Mouse (Mus musculus): ENCODE data around the gene 1700029J07Rik. TPM values are rescaled to one million over a fixed set of nuclear protein-coding genes. Genes with fewer than 3 reads are reported as not detected.

Gene 1700029J07Rik
- 0.32 to 2.5 TPM (median 2.1 TPM) in 3 replicates for total RNA-seq (2017)

- ATAC-seq (replicated peaks; ENCODE audit: insufficient number of reproducible peaks, low FRiP score, low TSS enrichment, poor library complexity, severe bottlenecking) = peak; percentile 96
Measured at GRCm38 (mm10) chr8:45975126-45975836, at the start of gene 1700029J07Rik, which contains the start of gene Ufsp2. Gene 1700029J07Rik (minus strand): TSS chr8:45975252. Gene Ufsp2 (plus strand): TSS chr8:45975528.

GRCm38 (mm10) chr8:46024392-46024791 is 49.3 kb upstream of the 1700029J07Rik start:
- ATAC-seq (replicated peaks; ENCODE audit: insufficient number of reproducible peaks, low FRiP score, low TSS enrichment, poor library complexity, severe bottlenecking) = no peak

- ATAC-seq (replicated peaks; ENCODE audit: insufficient number of reproducible peaks, low FRiP score, low TSS enrichment, poor library complexity, severe bottlenecking) = no peak
Measured at GRCm38 (mm10) chr8:46022758-46023157, 47.7 kb upstream of the 1700029J07Rik start.

DNA sequence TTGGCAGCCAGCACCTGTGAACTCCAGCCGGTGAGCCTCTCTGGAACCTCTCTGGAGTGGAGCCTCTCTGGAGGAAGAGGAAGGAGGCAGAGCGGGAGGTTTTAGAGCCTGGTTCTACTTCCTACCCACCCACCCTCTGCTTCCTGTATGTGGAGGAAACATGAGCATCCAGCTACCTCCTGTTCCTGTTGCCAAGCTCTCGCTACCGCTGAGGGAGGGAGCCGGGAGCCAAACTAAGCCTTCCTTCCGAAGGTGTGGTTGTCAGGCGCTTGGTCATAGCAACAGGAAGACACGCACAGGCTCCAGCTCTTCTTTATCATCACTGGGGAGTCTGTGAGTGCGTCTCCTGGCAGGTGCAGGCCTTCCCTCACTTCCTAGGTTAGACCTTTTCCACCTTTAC is 47.2 kb upstream of the 1700029J07Rik start:
- ATAC-seq (replicated peaks; ENCODE audit: insufficient number of reproducible peaks, low FRiP score, low TSS enrichment, poor library complexity, severe bottlenecking) = no peak

DNA sequence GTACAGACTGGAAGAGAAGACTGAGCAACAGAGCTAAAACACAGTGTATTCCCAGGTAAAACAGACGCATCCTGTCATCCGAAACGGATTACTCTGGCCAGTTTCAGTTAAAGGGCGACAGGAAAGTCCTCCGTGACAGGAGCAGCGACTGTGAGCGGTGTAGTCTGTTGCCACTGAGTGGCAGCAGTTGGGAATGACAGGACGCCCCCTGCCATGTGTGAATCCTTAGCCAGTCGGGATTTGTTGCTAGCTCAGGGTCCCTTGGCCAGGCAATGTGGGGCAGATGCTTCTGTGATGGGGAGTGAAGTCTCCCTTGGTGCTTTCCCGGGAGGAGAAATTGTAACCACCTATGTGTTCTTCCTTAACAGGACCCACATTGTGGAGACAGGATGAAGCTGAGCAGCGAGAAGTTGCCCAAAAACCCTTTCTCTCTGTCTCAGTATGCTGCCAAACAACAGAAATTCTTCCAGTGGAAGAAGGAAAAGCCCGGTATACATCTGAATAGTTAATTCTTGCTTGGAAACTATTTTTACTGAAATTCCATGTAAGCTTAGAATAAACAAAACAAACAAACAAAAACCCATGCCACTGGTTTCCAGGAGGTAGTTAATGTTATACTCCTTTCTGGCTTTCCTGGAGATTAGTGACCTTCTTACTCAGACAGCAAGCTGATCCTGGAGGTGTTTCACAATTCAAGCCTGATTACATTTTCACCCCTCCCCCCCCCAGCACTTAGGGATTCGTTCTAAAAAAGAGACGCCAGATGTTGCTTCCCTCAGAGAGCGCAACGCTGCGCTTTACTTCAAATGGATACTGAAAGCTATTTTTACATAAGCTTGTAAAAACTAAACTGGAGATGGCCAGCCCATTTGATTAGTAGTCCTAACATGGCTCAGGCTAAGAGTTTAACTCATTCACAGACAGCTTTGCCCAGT is 36.0 kb upstream of the 1700029J07Rik start:
- ATAC-seq (replicated peaks; ENCODE audit: insufficient number of reproducible peaks, low FRiP score, low TSS enrichment, poor library complexity, severe bottlenecking) = no peak

- no peak for ATAC-seq (replicated peaks; ENCODE audit: insufficient number of reproducible peaks, low FRiP score, low TSS enrichment, poor library complexity, severe bottlenecking)
Measured at GRCm38 (mm10) chr8:46010306-46010705, 35.3 kb upstream of the 1700029J07Rik start.

DNA sequence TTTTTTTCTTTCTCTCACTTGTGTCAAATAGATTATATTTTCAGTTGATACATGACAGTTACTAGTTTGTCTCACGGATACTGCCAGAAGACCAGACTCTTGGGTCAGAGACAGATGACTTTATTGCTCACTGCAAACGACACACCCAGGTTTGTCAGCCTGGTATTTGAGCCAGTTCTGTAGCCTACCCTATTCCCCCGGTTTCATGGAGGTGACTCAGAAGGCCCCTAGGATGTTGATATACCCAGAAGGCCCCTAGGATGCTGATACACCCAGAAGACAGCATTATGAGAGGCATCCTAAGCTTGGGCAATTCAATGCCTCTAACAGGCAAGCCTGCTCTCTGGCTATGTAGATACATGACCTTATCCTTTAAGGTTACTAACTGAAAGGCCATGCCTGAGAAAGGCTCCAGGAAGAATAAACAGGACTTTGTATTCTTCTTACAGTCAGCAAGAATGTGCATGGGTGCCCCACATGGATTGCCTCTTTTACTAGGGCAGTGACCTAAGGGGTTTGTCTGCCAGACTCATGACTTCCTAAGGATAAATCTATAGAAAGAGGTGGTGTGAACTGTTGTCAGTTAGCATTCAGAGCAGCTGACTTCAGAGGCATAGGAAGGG is 32.1 kb upstream of the 1700029J07Rik start:
- ATAC-seq (replicated peaks; ENCODE audit: insufficient number of reproducible peaks, low FRiP score, low TSS enrichment, poor library complexity, severe bottlenecking) = no peak

DNA sequence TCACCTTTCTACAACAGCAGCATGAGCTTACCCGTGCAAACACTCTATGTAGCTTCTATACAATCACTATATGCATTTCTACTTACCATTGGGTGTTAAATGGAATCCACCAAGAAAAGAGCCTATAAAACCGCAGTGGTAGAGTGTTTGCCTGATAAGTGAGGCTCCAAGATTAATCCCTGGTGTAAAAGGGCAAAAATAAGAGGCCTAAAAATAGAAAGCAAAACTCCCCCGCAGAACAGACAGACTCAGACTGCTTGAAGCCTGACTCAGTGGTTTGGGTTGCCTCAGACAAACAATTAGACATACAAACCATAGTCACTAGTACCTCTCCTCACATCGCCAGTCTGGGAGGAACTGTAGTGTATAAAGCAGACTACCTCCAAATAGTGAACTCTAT is 30.5 kb upstream of the 1700029J07Rik start, which contains the start of gene Ankrd37:
Ankrd37 (minus strand) TSS at position 112 of the 400 bp plus-strand sequence.
- ATAC-seq (replicated peaks; ENCODE audit: insufficient number of reproducible peaks, low FRiP score, low TSS enrichment, poor library complexity, severe bottlenecking) = no peak

GRCm38 (mm10) chr8:45999784-46000705 is 25.0 kb upstream of the 1700029J07Rik start:
- ATAC-seq (replicated peaks; ENCODE audit: insufficient number of reproducible peaks, low FRiP score, low TSS enrichment, poor library complexity, severe bottlenecking) = peak; percentile 97

DNA sequence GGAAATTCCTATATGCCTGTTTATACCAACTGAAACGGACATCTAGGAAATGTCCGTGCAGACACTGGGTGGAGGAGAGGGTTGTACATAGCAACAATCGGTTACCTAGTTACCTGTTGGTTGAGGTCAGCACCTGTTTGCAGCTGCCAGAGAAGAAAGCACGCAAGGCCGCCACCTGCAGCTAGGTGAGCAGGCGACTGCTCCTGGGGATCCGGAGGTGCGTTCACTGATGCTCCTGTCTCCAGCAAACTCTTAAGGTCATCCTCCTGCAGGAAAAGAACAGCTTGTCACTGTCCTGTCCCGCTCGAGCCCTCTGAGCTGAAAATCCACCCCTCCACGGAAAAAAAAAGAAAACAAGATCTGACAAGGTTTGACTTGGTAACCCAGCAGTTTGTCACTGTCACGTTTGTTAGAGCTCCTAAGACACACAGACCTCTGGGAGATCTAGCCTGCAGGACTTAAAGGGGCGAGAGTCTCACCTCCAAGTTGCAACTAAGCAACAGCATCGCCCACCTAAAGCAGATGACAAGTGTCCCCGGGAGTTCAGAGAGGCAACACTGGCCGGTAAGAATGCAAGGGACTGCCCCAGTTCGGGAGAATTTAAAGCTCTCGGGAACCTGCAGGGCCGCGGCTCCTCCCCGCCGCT is 24.2 kb upstream of the 1700029J07Rik start, which contains the start of gene Lrp2bp:
Lrp2bp (plus strand) TSS at position 166 of the 646 bp plus-strand sequence.
- ATAC-seq (replicated peaks; ENCODE audit: insufficient number of reproducible peaks, low FRiP score, low TSS enrichment, poor library complexity, severe bottlenecking) = no peak

DNA sequence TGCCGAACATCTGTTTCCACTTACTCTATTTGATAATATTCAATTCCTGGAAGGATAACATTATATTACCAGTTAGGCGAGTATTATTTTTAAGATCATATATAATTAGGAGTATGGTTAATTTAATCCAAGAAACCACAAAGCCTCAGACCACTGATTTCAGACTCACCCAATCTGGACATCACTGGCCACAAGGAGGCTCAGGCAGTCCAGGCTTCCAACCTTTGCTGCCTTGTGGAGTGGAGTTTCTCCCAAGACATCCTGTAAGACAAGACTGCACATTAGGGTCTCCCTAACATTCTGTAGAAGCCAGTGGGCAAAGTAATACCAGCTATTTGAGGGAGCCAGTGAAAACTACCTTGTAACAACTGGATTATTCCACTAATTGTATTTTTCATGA is 23.2 kb upstream of the 1700029J07Rik start:
- ATAC-seq (replicated peaks; ENCODE audit: insufficient number of reproducible peaks, low FRiP score, low TSS enrichment, poor library complexity, severe bottlenecking) = no peak

DNA sequence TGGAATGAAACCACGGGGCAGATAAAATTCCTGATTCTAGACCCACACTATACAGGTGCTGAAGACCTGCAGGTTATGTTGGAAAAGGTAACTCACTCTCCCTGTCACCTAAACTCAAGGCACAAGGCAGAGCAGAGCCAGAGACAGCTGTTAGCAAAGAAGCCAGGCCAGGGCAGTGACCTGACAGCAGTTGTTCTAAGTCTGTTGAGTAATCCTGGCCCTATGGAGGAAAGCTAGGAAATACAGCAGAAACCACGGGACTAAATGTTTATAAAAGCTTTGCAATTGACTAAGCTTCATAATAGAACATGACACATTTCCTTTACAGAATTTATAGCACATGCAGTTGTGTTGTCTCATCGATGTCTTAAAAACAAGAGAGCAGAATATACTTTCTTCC is 20.5 kb upstream of the 1700029J07Rik start:
- ATAC-seq (replicated peaks; ENCODE audit: insufficient number of reproducible peaks, low FRiP score, low TSS enrichment, poor library complexity, severe bottlenecking) = no peak

DNA sequence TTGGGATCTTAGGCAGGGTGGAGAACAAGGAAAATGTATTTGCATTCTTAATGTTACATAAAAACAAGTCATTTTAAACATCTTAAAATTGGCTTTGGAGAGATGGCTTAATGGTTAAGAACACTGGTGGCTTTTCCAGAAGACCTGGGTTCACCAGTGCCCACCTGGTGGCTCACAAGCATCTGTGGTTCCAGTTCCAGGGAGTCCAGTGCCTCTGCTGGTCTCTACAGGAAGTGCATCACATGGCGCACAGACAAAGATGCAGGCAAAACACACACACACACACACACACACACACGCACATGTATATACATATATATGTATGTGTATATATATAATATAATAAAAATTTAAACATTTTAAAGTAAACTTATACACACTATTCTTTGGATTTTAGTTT is 19.1 kb upstream of the 1700029J07Rik start:
- peak; percentile 59; the same call in 1 of the 2 replicates for ATAC-seq (replicated peaks; ENCODE audit: insufficient number of reproducible peaks, low FRiP score, low TSS enrichment, poor library complexity, severe bottlenecking)

GRCm38 (mm10) chr8:45990631-45991310 is 15.7 kb upstream of the 1700029J07Rik start:
- ATAC-seq (replicated peaks; ENCODE audit: insufficient number of reproducible peaks, low FRiP score, low TSS enrichment, poor library complexity, severe bottlenecking) = no peak

DNA sequence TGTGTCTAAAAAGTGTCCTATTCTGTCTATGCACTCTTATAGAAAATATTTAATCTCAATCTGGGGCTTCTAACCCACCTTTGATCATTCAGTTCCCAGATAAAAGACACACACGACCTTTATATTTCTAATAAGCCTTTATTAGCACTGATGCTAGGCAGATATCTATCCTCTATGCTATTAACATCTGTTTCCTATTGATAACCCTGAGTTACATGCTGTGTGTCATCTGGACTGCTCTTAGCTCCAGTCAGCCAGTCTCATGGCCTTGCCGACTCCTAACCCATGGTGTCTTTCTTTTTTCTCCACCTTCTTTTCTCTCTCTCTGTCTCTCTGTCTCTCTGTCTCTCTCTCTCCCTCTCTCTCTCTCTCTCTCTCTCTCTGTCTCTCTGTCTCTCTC is 13.1 kb upstream of the 1700029J07Rik start:
- no peak for ATAC-seq (replicated peaks; ENCODE audit: insufficient number of reproducible peaks, low FRiP score, low TSS enrichment, poor library complexity, severe bottlenecking)

GRCm38 (mm10) chr8:45986665-45987064 is 11.6 kb upstream of the 1700029J07Rik start:
- ATAC-seq (replicated peaks; ENCODE audit: insufficient number of reproducible peaks, low FRiP score, low TSS enrichment, poor library complexity, severe bottlenecking) = no peak

DNA sequence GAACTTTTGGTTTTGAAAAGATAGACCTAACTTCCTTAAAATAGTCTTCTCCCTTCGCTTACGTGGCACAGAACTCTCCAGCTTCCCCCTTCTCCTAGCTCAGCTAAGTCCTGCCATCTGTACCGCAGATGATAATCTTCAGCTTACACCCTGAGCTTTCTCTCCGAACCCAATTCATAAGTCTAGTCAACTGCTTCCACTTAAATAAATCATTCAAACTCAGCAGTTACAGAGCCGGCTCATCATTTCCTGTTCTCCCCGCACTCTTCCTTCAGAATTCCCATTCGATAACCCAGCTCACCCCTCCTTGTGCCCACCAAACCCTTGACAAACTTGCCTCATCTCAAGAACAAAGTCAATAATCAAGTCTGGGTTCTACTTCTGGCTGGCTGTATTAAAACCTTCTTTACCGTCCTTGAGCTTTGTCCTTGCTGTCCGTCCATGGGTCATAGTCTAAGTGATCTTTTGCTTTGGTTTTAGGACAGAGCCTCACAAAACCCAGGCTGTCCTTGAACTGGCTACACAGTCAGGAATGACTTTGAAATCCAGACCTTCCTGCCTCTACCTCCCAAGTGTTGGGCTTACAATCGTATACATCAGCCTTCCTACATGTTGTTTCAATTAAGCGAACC is 901 bp upstream of the 1700029J07Rik start:
- ATAC-seq (replicated peaks; ENCODE audit: insufficient number of reproducible peaks, low FRiP score, low TSS enrichment, poor library complexity, severe bottlenecking) = peak; percentile 12; the same call in 1 of the 2 replicates
